Mouse (Mus musculus): ENCODE results near the gene Cilp. TPM values are rescaled to one million over a fixed set of nuclear protein-coding genes. Genes with fewer than 3 reads are reported as not detected.

The Cilp gene
- polyA plus RNA-seq, 1 experiment from 2014 or later, result not detected

DNA sequence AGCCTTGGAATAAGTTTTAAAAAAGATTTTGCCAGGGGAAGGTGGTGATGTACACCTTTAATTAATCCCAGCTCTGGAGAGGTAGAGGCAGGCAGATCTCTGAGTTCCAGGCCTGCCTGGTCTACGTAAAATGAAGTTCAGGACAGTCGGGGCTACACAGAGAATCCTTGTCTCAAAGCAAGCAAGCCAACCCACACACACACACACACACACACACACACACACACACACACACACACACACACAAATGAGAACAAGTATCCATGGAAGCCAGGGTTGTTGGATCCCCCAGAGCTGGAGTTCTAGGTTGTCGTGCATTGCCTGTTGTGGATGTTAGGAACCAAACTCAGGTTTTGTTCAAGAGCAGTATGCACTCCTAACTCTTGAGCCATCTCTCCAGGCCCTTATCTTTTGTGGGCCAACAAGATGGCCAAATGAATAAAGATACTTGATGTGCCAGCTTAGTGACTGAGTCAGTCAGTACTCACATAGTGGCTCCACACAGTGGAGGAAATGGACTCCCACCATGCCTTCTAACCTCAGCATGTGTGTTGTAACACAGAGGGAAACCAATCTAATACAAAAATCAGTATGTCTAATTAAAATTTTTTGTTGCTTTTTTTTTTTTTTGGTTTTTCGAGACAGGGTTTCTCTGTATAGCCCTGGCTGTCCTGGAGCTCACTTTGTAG is 47.8 kb downstream of the Cilp start:
- Histone ChIP-seq H3K4me3 (ENCODE audit: control insufficient read depth in 1 of 2, insufficient read depth in 1 of 2, low read depth in 1 of 2, low read length in 2 of 2) (no peak overlapping the region), H3K9ac (ENCODE audit: low read length) (no peak overlapping the region), H3K9me3 (ENCODE audit: control insufficient read depth, low read length) (no peaks in the 10 kb centered on the region), H3K36me3 (ENCODE audit: control insufficient read depth, insufficient read depth, low read length) (peaks cover 72% of the 10 kb centered on the region), H3K4me2 (ENCODE audit: low read length) (no peak overlapping the region), H3K27me3 (ENCODE audit: control insufficient read depth, insufficient read depth, low read length) (no peaks in the 10 kb centered on the region), H3K4me1 (ENCODE audit: control insufficient read depth in 2 of 2, insufficient read depth in 2 of 2, low read length in 2 of 2) (no peaks in the 10 kb centered on the region), H3K27ac (replicated peaks in 1 of 2; ENCODE audit: control insufficient read depth in 1 of 2, insufficient read depth in 1 of 2, low read depth in 2 of 2, low read length in 2 of 2) (no peak overlapping the region)
- 92% methylated on average over 4 of the region's 4 CpGs for WGBS
- ATAC-seq (ENCODE audit: insufficient number of reproducible peaks, insufficient read depth, low FRiP score, low read depth), result 0 out of 2 replicates have a peak, but pooled peaks have one; percentile 35

DNA sequence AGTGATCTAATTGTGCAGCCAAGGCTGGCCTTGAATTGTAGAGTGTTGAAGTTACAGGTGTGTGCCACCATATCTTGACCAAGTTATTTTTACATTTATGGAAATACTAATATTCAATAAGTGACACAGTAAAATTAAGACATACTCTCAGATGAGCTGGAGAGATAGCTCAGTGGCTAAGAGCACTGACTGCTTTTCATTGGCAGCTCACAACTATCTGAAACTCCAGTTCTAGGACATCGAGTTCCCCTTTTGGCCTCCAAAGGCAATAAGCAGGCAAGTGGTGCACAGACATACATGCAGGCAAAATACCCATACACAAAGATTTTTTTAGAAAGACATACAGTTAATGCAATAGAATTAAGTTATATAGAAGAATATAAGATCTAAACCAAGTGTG is 48.9 kb downstream of the Cilp start:
- WGBS, result 91% methylated on average over 1 of the region's 1 CpGs
- ATAC-seq (ENCODE audit: insufficient number of reproducible peaks, insufficient read depth, low FRiP score, low read depth), result no peak

DNA sequence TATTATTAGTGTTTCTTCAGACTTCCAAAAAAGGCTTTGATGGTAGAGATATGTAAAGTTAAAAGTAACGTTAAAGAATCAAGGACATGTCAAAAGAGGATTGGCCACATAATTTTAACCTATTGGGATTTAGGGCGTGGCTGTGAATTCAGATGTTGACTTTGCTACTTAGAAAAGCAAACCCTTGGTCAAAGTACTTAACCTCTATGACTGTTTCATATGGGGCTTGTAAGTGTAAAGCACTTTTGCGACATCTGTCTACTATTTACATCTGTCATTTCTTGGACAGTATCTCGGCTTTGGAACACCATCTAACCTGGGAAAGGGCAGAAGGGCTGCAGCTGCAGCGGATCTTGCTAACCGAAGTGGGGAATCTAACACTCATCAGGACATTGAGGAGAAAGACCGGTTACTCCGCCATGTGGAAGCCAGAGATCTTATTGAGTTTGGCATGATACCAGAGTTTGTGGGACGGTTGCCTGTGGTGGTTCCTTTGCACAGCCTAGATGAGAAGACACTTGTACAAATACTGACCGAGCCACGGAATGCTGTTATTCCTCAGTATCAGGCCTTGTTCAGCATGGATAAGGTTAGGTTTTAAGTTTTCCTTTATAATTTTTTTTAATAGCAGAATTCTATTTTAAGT is 57.4 kb downstream of the Cilp start:
- H3K4me3 ChIP-seq (ENCODE audit: control insufficient read depth in 1 of 2, insufficient read depth in 1 of 2, low read depth in 1 of 2, low read length in 2 of 2), result no peak overlapping the region
- peaks cover 90% of the 10 kb centered on the region for H3K36me3 ChIP-seq (ENCODE audit: control insufficient read depth, insufficient read depth, low read length)
- H3K27ac ChIP-seq (replicated peaks in 1 of 2; ENCODE audit: control insufficient read depth in 1 of 2, insufficient read depth in 1 of 2, low read depth in 2 of 2, low read length in 2 of 2), result no peak overlapping the region
- H3K9me3 ChIP-seq (ENCODE audit: control insufficient read depth, low read length), result no peaks in the 10 kb centered on the region
- no peaks in the 10 kb centered on the region for H3K4me1 ChIP-seq (ENCODE audit: control insufficient read depth in 2 of 2, insufficient read depth in 2 of 2, low read length in 2 of 2)
- H3K4me2 ChIP-seq (ENCODE audit: low read length), result no peak overlapping the region
- H3K9ac ChIP-seq (ENCODE audit: low read length), result no peak overlapping the region
- no peak for ATAC-seq (ENCODE audit: insufficient number of reproducible peaks, insufficient read depth, low FRiP score, low read depth)
- no peaks in the 10 kb centered on the region for H3K27me3 ChIP-seq (ENCODE audit: control insufficient read depth, insufficient read depth, low read length)
- WGBS, result 84% methylated on average over 11 of the region's 11 CpGs

More for the DNA sequence above, 48.9 kb downstream of the Cilp start:
- Histone ChIP-seq H3K4me2 (ENCODE audit: low read length) (no peak overlapping the region), H3K27ac (replicated peaks in 1 of 2; ENCODE audit: control insufficient read depth in 1 of 2, insufficient read depth in 1 of 2, low read depth in 2 of 2, low read length in 2 of 2) (no peak overlapping the region), H3K9ac (ENCODE audit: low read length) (no peak overlapping the region), H3K9me3 (ENCODE audit: control insufficient read depth, low read length) (no peaks in the 10 kb centered on the region), H3K36me3 (ENCODE audit: control insufficient read depth, insufficient read depth, low read length) (peaks cover 70% of the 10 kb centered on the region), H3K4me3 (ENCODE audit: control insufficient read depth in 1 of 2, insufficient read depth in 1 of 2, low read depth in 1 of 2, low read length in 2 of 2) (no peak overlapping the region), H3K4me1 (ENCODE audit: control insufficient read depth in 2 of 2, insufficient read depth in 2 of 2, low read length in 2 of 2) (no peaks in the 10 kb centered on the region), H3K27me3 (ENCODE audit: control insufficient read depth, insufficient read depth, low read length) (no peaks in the 10 kb centered on the region)

DNA sequence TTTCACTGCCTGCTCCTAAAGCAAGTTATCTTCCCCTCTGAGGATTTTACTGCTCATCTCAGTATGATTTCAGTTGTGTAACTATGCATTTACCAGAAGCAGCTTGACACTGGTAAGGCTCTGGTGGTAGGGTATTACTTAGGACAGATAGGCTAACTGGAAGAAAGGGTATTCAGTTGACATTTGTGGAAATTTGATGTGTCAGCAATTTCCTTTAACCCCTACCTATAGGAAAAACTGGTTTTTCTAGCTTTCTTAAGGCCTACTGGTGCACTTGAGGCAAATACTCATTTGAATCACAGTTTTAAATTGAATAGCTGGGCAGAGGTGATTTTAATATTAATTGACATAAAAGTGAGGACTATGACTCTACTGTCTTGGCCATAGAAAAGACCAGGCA is 61.0 kb downstream of the Cilp start:
- no peak overlapping the region for H3K9ac ChIP-seq (ENCODE audit: low read length)
- H3K9me3 ChIP-seq (ENCODE audit: control insufficient read depth, low read length), result no peaks in the 10 kb centered on the region
- H3K36me3 ChIP-seq (ENCODE audit: control insufficient read depth, insufficient read depth, low read length), result peaks cover 93% of the 10 kb centered on the region
- H3K4me1 ChIP-seq (ENCODE audit: control insufficient read depth in 2 of 2, insufficient read depth in 2 of 2, low read length in 2 of 2), result no peaks in the 10 kb centered on the region
- H3K4me2 ChIP-seq (ENCODE audit: low read length), result no peak overlapping the region
- H3K27me3 ChIP-seq (ENCODE audit: control insufficient read depth, insufficient read depth, low read length), result no peaks in the 10 kb centered on the region
- no peak overlapping the region for H3K4me3 ChIP-seq (ENCODE audit: control insufficient read depth in 1 of 2, insufficient read depth in 1 of 2, low read depth in 1 of 2, low read length in 2 of 2)
- no peak for ATAC-seq (ENCODE audit: insufficient number of reproducible peaks, insufficient read depth, low FRiP score, low read depth)
- H3K27ac ChIP-seq (replicated peaks in 1 of 2; ENCODE audit: control insufficient read depth in 1 of 2, insufficient read depth in 1 of 2, low read depth in 2 of 2, low read length in 2 of 2), result no peak overlapping the region

DNA sequence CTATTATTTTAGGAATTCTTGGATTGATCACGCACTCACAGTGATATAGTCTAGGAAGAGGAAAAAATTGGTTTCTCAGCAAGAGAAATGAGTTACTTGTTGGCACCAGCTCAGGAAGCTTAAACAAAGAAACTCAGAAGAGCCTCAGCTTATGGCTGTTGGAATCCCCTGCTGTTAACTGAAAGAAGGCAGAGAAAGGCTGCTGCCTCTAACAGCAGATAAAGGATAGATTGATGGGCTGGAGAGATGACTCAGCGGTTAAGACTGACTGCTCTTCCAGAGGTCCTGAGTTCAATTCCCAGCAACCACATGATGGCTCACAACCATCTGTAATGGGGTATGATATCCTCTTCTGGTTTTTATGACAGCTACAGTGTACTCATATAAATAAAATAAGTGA is 62.4 kb downstream of the Cilp start:
- no peaks in the 10 kb centered on the region for H3K9me3 ChIP-seq (ENCODE audit: control insufficient read depth, low read length)
- H3K4me1 ChIP-seq (ENCODE audit: control insufficient read depth in 2 of 2, insufficient read depth in 2 of 2, low read length in 2 of 2), result no peaks in the 10 kb centered on the region
- no peak overlapping the region for H3K4me2 ChIP-seq (ENCODE audit: low read length)
- H3K27ac ChIP-seq (replicated peaks in 1 of 2; ENCODE audit: control insufficient read depth in 1 of 2, insufficient read depth in 1 of 2, low read depth in 2 of 2, low read length in 2 of 2), result no peak overlapping the region
- H3K36me3 ChIP-seq (ENCODE audit: control insufficient read depth, insufficient read depth, low read length), result peaks cover 89% of the 10 kb centered on the region
- H3K27me3 ChIP-seq (ENCODE audit: control insufficient read depth, insufficient read depth, low read length), result no peaks in the 10 kb centered on the region
- no peak for ATAC-seq (ENCODE audit: insufficient number of reproducible peaks, insufficient read depth, low FRiP score, low read depth)
- no peak overlapping the region for H3K9ac ChIP-seq (ENCODE audit: low read length)
- WGBS, result 94% methylated on average over 2 of the region's 2 CpGs
- no peak overlapping the region for H3K4me3 ChIP-seq (ENCODE audit: control insufficient read depth in 1 of 2, insufficient read depth in 1 of 2, low read depth in 1 of 2, low read length in 2 of 2)

Other genes with a start within 250 kb of the Cilp start
- 50.3 and 52.5 TPM in 2 replicates for gene Hacd3, start 243.5 kb upstream of the Cilp start, polyA plus RNA-seq (2014; fragmentation: Nextera tagmentation; extraction: Ambion mirVana)
- 26.4 and 27.9 TPM in 2 replicates for gene Dpp8, start 232.8 kb upstream of the Cilp start, polyA plus RNA-seq (2014; fragmentation: Nextera tagmentation; extraction: Ambion mirVana)
- 12.3 and 15.7 TPM in 2 replicates for gene Igdcc4, start 163.7 kb upstream of the Cilp start, polyA plus RNA-seq (2014; fragmentation: Nextera tagmentation; extraction: Ambion mirVana)
- gene Igdcc3, start 124.0 kb upstream of the Cilp start, polyA plus RNA-seq (2014; fragmentation: Nextera tagmentation; extraction: Ambion mirVana), result 0.36 and 0.63 TPM in 2 replicates
- 4.3 and 5.6 TPM in 2 replicates for gene Parp16, start 69.8 kb upstream of the Cilp start, polyA plus RNA-seq (2014; fragmentation: Nextera tagmentation; extraction: Ambion mirVana)
- gene Clpx, start 29.1 kb downstream of the Cilp start, polyA plus RNA-seq (2014; fragmentation: Nextera tagmentation; extraction: Ambion mirVana), result 49.4 and 52.9 TPM in 2 replicates
- 8.4 and 10.9 TPM in 2 replicates for gene Pdcd7, start 80.9 kb downstream of the Cilp start, polyA plus RNA-seq (2014; fragmentation: Nextera tagmentation; extraction: Ambion mirVana)
- gene Ubap1l, start 95.9 kb downstream of the Cilp start, polyA plus RNA-seq (2014; fragmentation: Nextera tagmentation; extraction: Ambion mirVana), result not detected in 2 replicates
- 0.73 and 1.5 TPM in 2 replicates for gene Kbtbd13, start 126.5 kb downstream of the Cilp start, polyA plus RNA-seq (2014; fragmentation: Nextera tagmentation; extraction: Ambion mirVana)
- 5.5 and 6.1 TPM in 2 replicates for gene Rasl12, start 133.3 kb downstream of the Cilp start, polyA plus RNA-seq (2014; fragmentation: Nextera tagmentation; extraction: Ambion mirVana)
- not detected in 2 replicates for gene Slc51b, start 157.8 kb downstream of the Cilp start, polyA plus RNA-seq (2014; fragmentation: Nextera tagmentation; extraction: Ambion mirVana)
- gene Mtfmt, start 170.6 kb downstream of the Cilp start, polyA plus RNA-seq (2014; fragmentation: Nextera tagmentation; extraction: Ambion mirVana), result 14.3 and 15.8 TPM in 2 replicates
- gene Spg21, start 195.8 kb downstream of the Cilp start, polyA plus RNA-seq (2014; fragmentation: Nextera tagmentation; extraction: Ambion mirVana), result 65.0 and 72.0 TPM in 2 replicates